Mouse (Mus musculus): ENCODE results near the gene Zfp36.
"Not testable (repeated sequence)": the region's sequence is repeated elsewhere in the genome, so short reads cannot be mapped to it uniquely, and the experiment has no call there.

DNA sequence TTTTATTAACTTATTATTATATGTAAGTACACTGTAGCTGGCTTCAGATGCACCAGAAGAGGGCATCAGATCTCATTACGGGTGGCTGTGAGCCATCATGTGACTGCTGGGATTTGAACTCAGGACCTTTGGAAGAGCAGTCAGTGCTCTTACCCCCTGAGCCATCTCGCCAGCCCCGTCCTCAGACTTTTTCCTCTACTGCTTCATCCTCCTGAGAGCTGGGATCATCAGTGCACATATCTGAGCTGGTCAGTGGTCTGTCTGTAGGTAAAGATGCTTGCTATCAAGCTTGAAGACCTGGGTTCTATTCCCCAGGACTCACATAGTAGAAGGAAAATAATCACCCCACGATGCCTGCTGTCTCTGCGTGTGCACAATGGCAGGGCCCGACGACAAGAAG lies 7.3 kb upstream of the Zfp36 start:
- TF ChIP-seq GATA1 (IDR thresholded peaks at IDR 0.05; ENCODE audit: borderline replicate concordance, low read length); FLI1 (IDR thresholded peaks at IDR 0.05; ENCODE audit: low read length): not testable (repeated sequence)
